Mouse (Mus musculus) ovary, postnatal 10 days (tissue): ENCODE results near the gene Celsr1.
"Not testable (repeated sequence)": the region's sequence is repeated elsewhere in the genome, so short reads cannot be mapped to it uniquely, and the experiment has no call there.

Experiments
- DNase-seq: peaks from one replicate; pipeline ENCODE4 v3.0.0; 2022; ENCODE audit warnings: low spot score

Celsr1 gene

GRCm38 (mm10) chr15:85889235-85889634 lies 144.3 kb downstream of the Celsr1 start:
- no peak for DNase-seq

DNA sequence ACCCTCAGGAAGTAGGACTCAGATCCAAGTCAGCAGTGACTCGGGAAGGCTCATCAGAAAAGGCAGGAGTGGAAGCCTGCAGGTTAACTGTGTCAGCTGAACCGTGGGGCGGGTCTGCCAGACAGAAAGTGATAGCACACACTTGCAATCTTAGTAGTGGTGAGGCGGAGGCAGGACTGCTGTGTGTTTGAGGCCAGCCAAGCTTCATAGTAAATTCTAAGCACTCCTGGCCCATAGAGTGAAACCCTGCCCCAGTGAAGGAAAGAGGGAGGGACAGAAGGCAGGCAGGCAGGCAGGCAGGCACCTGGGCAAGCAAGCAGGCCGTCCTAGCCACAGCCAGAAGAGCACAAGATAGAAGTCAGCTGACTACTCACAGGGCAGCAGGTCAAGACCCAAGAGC lies 148.0 kb downstream of the Celsr1 start:
- DNase-seq = no peak

DNA sequence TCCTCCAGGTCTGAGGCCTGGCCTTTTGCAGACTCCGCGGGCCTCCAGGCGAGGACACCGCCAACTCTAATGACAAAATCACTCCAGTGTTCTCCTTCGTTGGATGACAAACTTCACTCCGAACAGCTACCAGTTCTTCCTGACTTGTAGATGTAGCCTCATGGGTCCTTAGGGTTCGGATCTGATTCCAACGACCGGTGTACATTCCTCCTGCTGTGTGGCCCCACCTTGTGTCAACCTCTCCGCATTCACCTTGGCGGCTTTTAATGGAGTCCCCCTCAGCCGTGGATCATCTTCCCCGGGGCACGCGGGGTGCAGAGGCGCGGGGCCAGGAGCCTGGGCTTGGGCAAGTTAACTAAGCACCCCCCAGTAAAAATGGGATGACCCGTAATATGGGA lies 154.1 kb downstream of the Celsr1 start:
- no peak for DNase-seq

DNA sequence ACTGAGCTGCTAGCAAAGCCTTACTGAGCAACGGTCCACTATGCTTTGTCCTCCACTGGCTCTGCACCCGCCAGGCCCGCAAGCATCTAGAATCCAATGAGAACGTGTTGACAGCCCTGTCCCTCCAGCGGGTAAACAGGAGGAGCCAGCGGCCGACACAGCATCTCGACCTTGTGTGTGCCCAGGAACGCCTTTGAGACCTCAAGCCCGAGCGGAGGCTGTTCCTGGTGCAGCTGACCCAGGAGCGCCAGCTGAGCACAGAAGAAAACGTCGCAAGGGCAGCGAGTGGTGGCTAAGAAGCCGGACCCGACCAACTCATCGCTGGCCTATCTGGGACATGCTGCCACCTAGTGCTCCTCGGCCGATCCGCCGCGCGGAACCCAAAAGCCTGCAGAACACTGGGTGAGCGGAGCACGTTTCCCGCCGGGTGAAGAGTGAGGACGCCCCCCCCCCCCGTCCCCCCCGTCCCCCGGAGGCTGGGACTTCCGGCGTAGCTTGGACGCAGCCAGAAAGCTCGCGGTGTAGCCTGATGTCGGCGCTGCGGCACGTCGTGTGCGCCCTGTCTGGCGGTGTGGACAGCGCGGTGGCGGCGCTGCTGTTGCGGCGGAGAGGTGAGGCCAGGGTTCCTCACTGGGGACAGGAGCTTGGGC lies 154.6 kb downstream of the Celsr1 start, which contains the start of gene Trmu:
Gene Trmu (plus strand): TSS at position 465 of the 650 bp plus-strand sequence.
- peak; percentile 69 for DNase-seq

DNA sequence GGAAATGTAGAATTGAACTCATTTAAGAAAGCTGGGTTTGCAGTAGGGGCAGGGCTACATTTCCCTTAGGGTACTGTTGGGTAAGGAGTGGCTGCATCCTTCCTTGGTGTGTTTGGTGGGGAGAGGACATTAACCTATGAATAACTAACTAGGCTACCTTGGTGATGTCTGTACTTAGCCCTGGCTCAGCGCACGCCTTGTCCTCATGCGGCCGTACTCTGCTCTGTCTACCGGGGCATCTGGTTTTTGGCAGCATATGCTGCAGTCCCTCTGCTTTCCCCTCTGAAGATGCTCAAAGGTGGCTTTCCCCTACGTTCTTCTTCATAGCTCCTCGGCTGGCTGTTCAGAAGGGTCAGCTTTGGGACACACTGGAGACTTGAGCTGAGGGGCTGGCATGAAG lies 156.2 kb downstream of the Celsr1 start:
- no peak for DNase-seq

DNA sequence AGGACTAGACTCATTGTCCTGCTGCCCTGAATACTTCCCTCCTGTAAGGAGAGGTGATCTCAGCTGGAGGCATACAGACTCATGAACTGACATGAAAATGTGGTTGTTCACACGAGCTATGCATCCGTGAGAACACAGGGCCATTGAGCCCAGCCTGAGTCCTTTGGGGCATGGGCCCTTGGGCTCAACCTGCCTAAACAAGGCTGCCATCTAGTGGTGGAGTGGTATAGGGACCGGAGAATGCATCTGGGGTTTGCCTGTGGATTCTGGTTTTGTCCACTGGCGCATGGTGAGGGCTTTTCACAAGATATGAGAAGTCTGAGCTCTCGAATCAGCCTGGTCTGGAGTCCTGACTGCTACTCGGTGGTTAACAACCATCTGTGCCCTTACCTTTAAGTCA lies 165.9 kb downstream of the Celsr1 start:
- peak; percentile 36 for DNase-seq

GRCm38 (mm10) chr15:85865913-85866312 lies 167.7 kb downstream of the Celsr1 start:
- not testable (repeated sequence) for DNase-seq

GRCm38 (mm10) chr15:85859490-85860031 lies 174.0 kb downstream of the Celsr1 start, which contains the start of gene Gtse1:
Gene Gtse1, plus strand, starts transcription at chr15:85859745.
- peak; percentile 78 for DNase-seq

DNA sequence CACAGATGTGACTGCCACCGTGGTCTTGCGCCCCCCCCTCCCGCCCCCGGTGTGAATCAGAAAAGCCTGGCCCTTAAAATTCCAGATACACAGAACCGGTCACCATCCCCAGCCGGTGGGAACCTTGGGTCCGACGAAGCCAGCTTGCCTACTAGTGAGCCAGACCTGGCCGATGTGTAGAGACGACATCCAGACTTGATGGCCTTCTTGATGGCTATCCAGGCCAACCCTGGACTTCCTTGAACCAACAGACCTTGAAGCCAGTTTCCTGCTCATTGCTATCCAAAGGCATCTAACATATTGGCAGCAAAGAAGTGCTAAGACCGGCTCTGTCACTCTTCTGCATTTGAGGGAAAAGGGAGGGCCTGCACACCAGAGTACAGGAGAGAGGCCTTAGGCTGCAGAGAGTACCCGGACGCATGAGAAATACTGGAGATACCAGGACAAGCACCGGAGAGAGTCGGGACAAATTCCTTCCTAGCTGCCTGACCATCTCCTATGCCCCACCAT lies 174.5 kb downstream of the Celsr1 start:
- no peak for DNase-seq

DNA sequence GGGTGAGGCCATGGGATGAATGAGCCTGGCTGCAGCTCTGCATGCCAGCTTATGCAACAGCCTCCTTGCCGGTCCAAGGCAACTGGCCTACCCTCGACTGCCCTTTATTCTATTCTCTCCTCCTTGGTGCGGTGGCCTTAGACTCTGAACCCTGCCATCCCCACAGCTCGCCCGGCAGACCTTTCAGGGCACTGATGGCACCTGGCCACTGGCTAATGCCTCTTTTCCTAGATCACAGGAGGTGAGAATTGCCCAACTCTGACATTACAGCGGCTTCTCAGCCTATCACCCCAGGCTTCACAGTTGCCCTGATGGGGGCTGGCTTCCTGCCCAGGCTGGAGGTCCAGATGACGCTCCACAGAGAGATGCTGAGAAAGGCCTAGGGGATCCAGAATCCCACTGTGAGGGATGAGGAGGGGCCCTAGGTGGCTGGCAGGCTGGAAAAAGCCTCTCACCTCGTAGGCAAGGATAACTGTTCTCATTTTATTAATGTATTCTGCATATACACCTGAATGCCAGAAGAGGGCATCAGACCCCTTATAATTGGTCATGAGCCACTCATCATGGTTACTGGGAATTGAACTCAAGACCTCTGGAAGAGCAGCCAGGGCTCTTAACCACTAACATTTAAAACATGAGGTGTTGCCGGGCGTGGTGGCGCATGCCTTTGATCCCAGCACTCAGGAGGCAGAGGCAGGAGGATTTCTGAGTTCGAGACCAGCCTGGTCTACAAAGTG lies 181.8 kb downstream of the Celsr1 start:
- no peak for DNase-seq
